Mouse (Mus musculus) intestine, embryonic 16.5 days (tissue): Measurements from ENCODE around the gene Nme8. TPM values are rescaled to one million over a fixed set of nuclear protein-coding genes. Genes with fewer than 3 reads are reported as not detected.

Experiments used
- ATAC-seq: fragments of 200-750 bp; cut with Nextera tagmentation; 2 replicates; pipeline ENCODE4 v1.8.0; 2017; ENCODE audit warnings: moderate TSS enrichment, moderate library complexity
- H3K27ac ChIP-seq: fragments of 300-500 bp; sonication (generic); 2 replicates; pipeline ENCODE4 v1.5.1; 2014; ENCODE audit warnings: mild to moderate bottlenecking, low read length
- H3K27me3 ChIP-seq: fragments of 300-500 bp; sonication (generic); replicated peaks from 2 replicates; pipeline ENCODE4 v1.6.1; 2014; ENCODE audit warnings: low read length, control low read depth, mixed read lengths; ENCODE audit not compliant: control insufficient read depth, insufficient read depth
- H3K36me3 ChIP-seq: fragments of 300-500 bp; sonication (generic); 2 replicates; pipeline ENCODE4 v1.6.1; 2014; ENCODE audit warnings: low read length, control low read depth; ENCODE audit not compliant: control insufficient read depth, insufficient read depth
- H3K4me1 ChIP-seq: fragments of 300-500 bp; sonication (generic); 2 replicates; pipeline ENCODE4 v1.6.1; 2014; ENCODE audit warnings: low read length, control low read depth, mixed read lengths; ENCODE audit not compliant: control insufficient read depth, insufficient read depth
- H3K4me2 ChIP-seq: fragments of 300-500 bp; sonication (generic); 2 replicates; pipeline ENCODE4 v1.6.1; 2014; ENCODE audit warnings: low read depth, low read length, control low read depth
- H3K4me3 ChIP-seq: fragments of 300-500 bp; sonication (generic); 2 replicates; pipeline ENCODE4 v1.5.1; 2014; ENCODE audit warnings: mild to moderate bottlenecking, low read length
- H3K9ac ChIP-seq: fragments of 300-500 bp; sonication (generic); 2 replicates; pipeline ENCODE4 v1.6.1; 2014; ENCODE audit warnings: low read depth, low read length
- H3K9me3 ChIP-seq: fragments of 300-500 bp; sonication (generic); 2 replicates; pipeline ENCODE4 v1.6.1; 2016; ENCODE audit warnings: low read length, control low read depth; ENCODE audit not compliant: control insufficient read depth
- WGBS: fragments of 180-500 bp; shearing (Covaris S2); extraction: QIAGEN DNeasy Blood & Tissue Kit; methylation state at CpG from one replicate; pipeline ENCODE4 v1.1.7; 2014; 5-methylcytosine and 5-hydroxymethylcytosine counted together
- polyA plus RNA-seq: library from polyadenylated mRNA; unstranded; fragments of >200 nt; fragmentation: Nextera tagmentation; extraction: Ambion mirVana; gene quantifications from 2 replicates; pipeline ENCODE4 v1.2.1, GENCODE M21; 2015

Gene Nme8
- polyA plus RNA-seq, 1 experiment from 2014 or later, result not detected

DNA sequence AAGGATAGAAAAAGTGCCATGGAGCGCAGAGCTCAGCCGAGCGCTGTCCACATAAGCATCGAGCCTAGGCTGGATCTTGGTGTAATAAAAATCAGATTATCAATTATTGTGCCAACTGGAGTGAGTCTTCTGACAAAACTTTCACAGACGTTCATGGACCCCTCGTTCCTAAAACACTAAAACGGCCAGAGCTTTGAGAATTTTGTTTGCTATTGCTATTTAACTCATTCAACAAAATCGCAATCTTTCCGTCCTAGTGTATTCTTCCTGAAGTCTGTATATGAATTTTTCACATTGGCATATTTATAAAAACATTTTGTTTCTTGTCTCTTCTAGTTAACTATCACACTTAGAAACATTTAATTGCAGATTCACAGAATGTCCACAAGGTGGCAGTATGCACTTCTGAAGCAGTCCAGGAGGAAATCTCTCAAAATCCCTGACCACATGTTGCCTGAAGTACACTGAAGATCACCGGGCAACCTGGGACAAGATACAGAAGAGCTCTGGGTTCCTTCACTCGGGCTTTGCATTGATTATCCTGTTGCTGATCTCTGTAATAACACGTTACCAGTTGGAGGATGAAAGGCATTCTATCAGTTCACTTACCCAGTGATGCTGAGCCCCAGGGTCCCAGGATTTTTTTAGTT, 1.1 kb upstream of the Nme8 start:
- Histone ChIP-seq H3K27ac (no peak overlapping the region), H3K27me3 (no peaks in the 10 kb centered on the region), H3K9ac (no peak overlapping the region), H3K4me2 (no peak overlapping the region), H3K9me3 (no peaks in the 10 kb centered on the region), H3K36me3 (no peaks in the 10 kb centered on the region), H3K4me1 (no peaks in the 10 kb centered on the region), H3K4me3 (no peak overlapping the region)
- 29% methylated on average over 12 of the region's 12 CpGs for WGBS
- ATAC-seq, result no peak

DNA sequence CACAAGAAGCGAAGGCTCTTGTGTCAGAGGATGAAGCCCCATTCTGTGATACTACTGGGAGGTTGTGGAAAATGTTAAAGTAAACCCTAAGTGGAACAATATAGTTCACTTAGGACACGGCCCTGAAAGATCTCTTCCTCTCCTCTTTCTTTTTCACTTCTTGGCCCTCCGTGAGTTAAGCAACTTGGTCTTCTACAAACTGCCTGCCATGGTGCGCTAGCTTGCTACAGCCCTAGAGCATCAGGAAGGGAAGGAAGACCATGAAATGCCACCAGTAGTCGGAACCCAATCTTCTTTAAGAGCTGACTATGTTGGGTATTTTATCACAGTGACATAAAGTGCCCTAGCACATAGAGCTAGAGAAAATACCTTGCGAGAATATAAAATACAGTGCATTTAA, 7.2 kb downstream of the Nme8 start:
- Histone ChIP-seq H3K36me3 (no peaks in the 10 kb centered on the region), H3K4me1 (no peaks in the 10 kb centered on the region), H3K27me3 (no peaks in the 10 kb centered on the region), H3K9me3 (no peaks in the 10 kb centered on the region), H3K4me3 (no peak overlapping the region), H3K27ac (no peak overlapping the region), H3K9ac (no peak overlapping the region), H3K4me2 (no peak overlapping the region)
- 86% methylated on average over 6 of the region's 6 CpGs for WGBS
- ATAC-seq, result no peak

GRCm38 (mm10) chr13:19689971-19690370, 7.6 kb downstream of the Nme8 start:
- Histone ChIP-seq H3K9me3 (no peaks in the 10 kb centered on the region), H3K4me1 (no peaks in the 10 kb centered on the region), H3K36me3 (no peaks in the 10 kb centered on the region), H3K27me3 (no peaks in the 10 kb centered on the region), H3K27ac (no peak overlapping the region), H3K4me3 (no peak overlapping the region), H3K9ac (no peak overlapping the region), H3K4me2 (no peak overlapping the region)
- ATAC-seq, result no peak
- WGBS, result 62% methylated on average over 3 of the region's 3 CpGs

- Histone ChIP-seq H3K4me3 (no peak overlapping the region), H3K9ac (no peak overlapping the region), H3K9me3 (no peaks in the 10 kb centered on the region), H3K27ac (no peak overlapping the region), H3K4me2 (no peak overlapping the region), H3K36me3 (no peaks in the 10 kb centered on the region), H3K4me1 (no peaks in the 10 kb centered on the region), H3K27me3 (no peaks in the 10 kb centered on the region)
- WGBS, result 64% methylated on average over 2 of the region's 2 CpGs
- no peak for ATAC-seq
These were observed 13.6 kb downstream of the Nme8 start for GRCm38 (mm10) chr13:19684007-19684406.

GRCm38 (mm10) chr13:19682879-19683640, 14.5 kb downstream of the Nme8 start:
- H3K4me2 ChIP-seq, result no peak overlapping the region
- no peaks in the 10 kb centered on the region for H3K36me3 ChIP-seq
- WGBS, result 55% methylated on average over 8 of the region's 8 CpGs
- H3K27ac ChIP-seq, result no peak overlapping the region
- no peak overlapping the region for H3K4me3 ChIP-seq
- ATAC-seq, result no peak
- no peaks in the 10 kb centered on the region for H3K9me3 ChIP-seq
- no peak overlapping the region for H3K9ac ChIP-seq
- no peaks in the 10 kb centered on the region for H3K4me1 ChIP-seq
- H3K27me3 ChIP-seq, result no peaks in the 10 kb centered on the region

GRCm38 (mm10) chr13:19674601-19675000, 23.0 kb downstream of the Nme8 start:
- no peaks in the 10 kb centered on the region for H3K27me3 ChIP-seq

DNA sequence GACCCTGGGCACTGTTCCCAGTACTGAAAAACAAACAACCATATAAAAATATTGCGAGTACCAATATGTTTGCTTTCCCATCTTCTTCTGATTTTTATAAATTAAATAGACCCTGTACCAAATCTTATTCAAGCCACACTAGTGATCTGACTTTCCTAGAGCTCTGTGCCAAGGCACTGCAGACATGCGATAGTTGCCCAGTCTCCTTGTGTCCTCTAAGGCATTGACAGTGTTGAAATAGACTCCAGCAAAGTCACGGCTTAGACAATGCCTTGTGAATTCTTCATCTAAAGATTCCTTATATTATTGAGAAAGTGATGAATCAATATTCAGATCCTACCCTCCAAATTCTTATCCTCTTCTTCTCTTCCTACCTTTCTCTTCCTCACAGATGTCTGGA, 23.6 kb downstream of the Nme8 start:
- Histone ChIP-seq H3K4me2 (no peak overlapping the region), H3K4me3 (no peak overlapping the region), H3K4me1 (no peaks in the 10 kb centered on the region), H3K27me3 (no peaks in the 10 kb centered on the region), H3K9ac (no peak overlapping the region), H3K36me3 (no peaks in the 10 kb centered on the region), H3K9me3 (no peaks in the 10 kb centered on the region), H3K27ac (no peak overlapping the region)
- ATAC-seq, result no peak
- 87% methylated on average over 3 of the region's 3 CpGs for WGBS

More at GRCm38 (mm10) chr13:19674601-19675000, 23.0 kb downstream of the Nme8 start:
- no peaks in the 10 kb centered on the region for H3K4me1 ChIP-seq
- no peak overlapping the region for H3K4me3 ChIP-seq
- H3K4me2 ChIP-seq, result no peak overlapping the region
- no peak for ATAC-seq
- H3K36me3 ChIP-seq, result no peaks in the 10 kb centered on the region
- no peaks in the 10 kb centered on the region for H3K9me3 ChIP-seq
- H3K27ac ChIP-seq, result no peak overlapping the region
- no peak overlapping the region for H3K9ac ChIP-seq

DNA sequence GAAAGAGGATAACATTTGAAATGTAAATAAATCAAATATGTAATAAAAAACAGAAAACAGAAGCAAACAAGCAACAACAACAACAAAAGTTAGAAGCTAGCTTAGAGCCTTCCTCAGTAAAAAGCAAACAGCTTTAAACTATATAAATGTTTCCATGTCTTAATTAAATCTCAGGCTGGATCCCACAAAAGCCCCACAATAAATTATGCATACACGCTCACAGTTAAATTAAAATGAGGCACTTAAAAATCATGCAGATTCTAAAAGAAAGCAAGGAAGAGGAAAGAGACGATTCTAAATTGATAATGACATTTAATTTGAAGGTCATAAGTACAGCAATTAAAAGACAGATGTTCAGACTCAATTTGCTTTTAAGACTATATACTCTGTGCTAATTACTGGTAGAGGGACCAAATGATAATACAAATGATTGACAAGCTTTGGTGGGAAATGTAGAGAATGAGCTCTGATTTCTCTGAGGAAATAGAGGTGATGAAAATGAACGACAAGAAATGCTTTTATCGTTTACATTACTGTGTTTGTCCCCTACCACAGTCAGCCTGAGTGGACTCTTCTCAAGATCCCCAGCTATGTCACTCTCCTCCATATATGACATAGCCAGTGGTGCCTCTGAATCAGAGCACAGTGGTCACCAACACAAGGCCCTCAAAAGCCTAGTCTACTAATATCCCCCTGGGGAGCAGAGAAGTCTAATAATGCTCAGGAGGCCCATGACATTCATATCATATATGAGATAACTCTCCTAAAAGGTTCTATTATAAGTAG, 29.0 kb downstream of the Nme8 start:
- H3K4me2 ChIP-seq, result no peak overlapping the region
- no peak overlapping the region for H3K27ac ChIP-seq
- H3K27me3 ChIP-seq, result no peaks in the 10 kb centered on the region
- H3K36me3 ChIP-seq, result no peaks in the 10 kb centered on the region
- H3K9ac ChIP-seq, result no peak overlapping the region
- H3K4me1 ChIP-seq, result no peaks in the 10 kb centered on the region
- H3K9me3 ChIP-seq, result no peaks in the 10 kb centered on the region
- WGBS, result 77% methylated on average over 4 of the region's 4 CpGs
- no peak for ATAC-seq
- no peak overlapping the region for H3K4me3 ChIP-seq

- H3K9ac ChIP-seq, result no peak overlapping the region
- ATAC-seq, result no peak
- H3K4me1 ChIP-seq, result no peaks in the 10 kb centered on the region
- no peaks in the 10 kb centered on the region for H3K27me3 ChIP-seq
- 86% methylated on average over 2 of the region's 2 CpGs for WGBS
- no peak overlapping the region for H3K4me3 ChIP-seq
- H3K36me3 ChIP-seq, result no peaks in the 10 kb centered on the region
- H3K27ac ChIP-seq, result no peak overlapping the region
- H3K9me3 ChIP-seq, result no peaks in the 10 kb centered on the region
- H3K4me2 ChIP-seq, result no peak overlapping the region
These were observed 45.2 kb downstream of the Nme8 start for GRCm38 (mm10) chr13:19652405-19652804.
